8 mouse cellular contexts compared by ENCODE assay signal in genomic region chr10:41490518-41490873, GRCm38 (mm10). TPM values are rescaled to one million over a fixed set of nuclear protein-coding genes. Genes with fewer than 3 reads are reported as not detected.
DNase-seq lines count a peak whose midpoint lies in the region; ATAC-seq lines count a peak whose summit lies in the region.

No protein-coding gene starts in this region.

- H3K27me3 ChIP-seq in kidney, embryonic 14.5 days (ENCODE audit: control insufficient read depth, insufficient read depth, low read length), result no peaks in the 10 kb centered on the region
- peaks cover 5% of the 10 kb centered on the region for H3K27me3 ChIP-seq in hindbrain, embryonic 14.5 days (ENCODE audit: control insufficient read depth, insufficient read depth, low read length)
- no peaks in the 10 kb centered on the region for H3K27me3 ChIP-seq in midbrain, embryonic 14.5 days (ENCODE audit: control insufficient read depth, insufficient read depth, low read length)

- peaks cover 15% of the 10 kb centered on the region; the same call in 1 of the 2 replicates for H3K4me1 ChIP-seq in kidney, embryonic 14.5 days (ENCODE audit: control insufficient read depth, insufficient read depth, low read length)
- H3K4me1 ChIP-seq in brown adipose tissue, adult 24 weeks (ENCODE audit: control insufficient read depth, insufficient read depth, insufficient read length, low read length), result peaks cover 9% of the 10 kb centered on the region
- H3K4me1 ChIP-seq in hindbrain, embryonic 14.5 days (replicated peaks; ENCODE audit: control insufficient read depth, insufficient read depth, low read length), result 0 out of 2 replicates have a peak, but pooled peaks cover 15% of the 10 kb centered on the region
- peaks cover 17% of the 10 kb centered on the region for H3K4me1 ChIP-seq in midbrain, embryonic 14.5 days (ENCODE audit: control insufficient read depth, insufficient read depth, low read length)

- H3K9me3 ChIP-seq in kidney, embryonic 14.5 days (ENCODE audit: control insufficient read depth, low read length), result no peaks in the 10 kb centered on the region
- H3K9me3 ChIP-seq in hindbrain, embryonic 14.5 days (ENCODE audit: control insufficient read depth, low read length), result no peaks in the 10 kb centered on the region
- H3K9me3 ChIP-seq in midbrain, embryonic 14.5 days (ENCODE audit: control insufficient read depth, low read length), result no peaks in the 10 kb centered on the region

- H3K9ac ChIP-seq in kidney, embryonic 14.5 days (ENCODE audit: low read depth, low read length), result peak overlapping the region; percentile 73
- peak overlapping the region; percentile 69 for H3K9ac ChIP-seq in hindbrain, embryonic 14.5 days
- peak overlapping the region; percentile 69 for H3K9ac ChIP-seq in midbrain, embryonic 14.5 days (replicated peaks; ENCODE audit: low read length)

- ATAC-seq in kidney, embryonic 14.5 days (ENCODE audit: low FRiP score, low TSS enrichment), result no peak
- peak; percentile 58; the same call in 1 of the 2 replicates for ATAC-seq in hindbrain, embryonic 14.5 days (ENCODE audit: low FRiP score)
- ATAC-seq in midbrain, embryonic 14.5 days (ENCODE audit: low FRiP score, low TSS enrichment), result no peak; the same call in 1 of the 2 replicates

- H3K4me3 ChIP-seq in kidney, embryonic 14.5 days (ENCODE audit: low read length), result peak overlapping the region; percentile 71
- peak overlapping the region; percentile 70 for H3K4me3 ChIP-seq in brown adipose tissue, adult 24 weeks (ENCODE audit: insufficient read depth, low read depth, low read length)
- peak overlapping the region; percentile 51 for H3K4me3 ChIP-seq in hindbrain, embryonic 14.5 days (replicated peaks; ENCODE audit: low read length)
- peak overlapping the region; percentile 52 for H3K4me3 ChIP-seq in midbrain, embryonic 14.5 days (replicated peaks; ENCODE audit: low read depth, low read length)

- H3K36me3 ChIP-seq in kidney, embryonic 14.5 days (ENCODE audit: control insufficient read depth, insufficient read depth, low read length), result peaks cover 26% of the 10 kb centered on the region
- H3K36me3 ChIP-seq in hindbrain, embryonic 14.5 days (replicated peaks; ENCODE audit: control insufficient read depth, insufficient read depth), result peaks cover 24% of the 10 kb centered on the region
- H3K36me3 ChIP-seq in midbrain, embryonic 14.5 days (ENCODE audit: control insufficient read depth, insufficient read depth, low read length), result peaks cover 16% of the 10 kb centered on the region; the same call in 1 of the 2 replicates

- WGBS in kidney, embryonic 14.5 days, result under 1% methylated on average over 29 of the region's 29 CpGs
- WGBS in hindbrain, embryonic 14.5 days, result under 1% methylated on average over 29 of the region's 29 CpGs
- WGBS in midbrain, embryonic 14.5 days, result under 1% methylated on average over 29 of the region's 29 CpGs

- DNase-seq in kidney, postnatal 4 days, result no peak
- DNase-seq in hindbrain, embryonic 14.5 days (ENCODE audit: low spot score), result no peak
- no peak for DNase-seq in midbrain, embryonic 14.5 days
- DNase-seq in embryo, embryonic 9.5 days (ENCODE audit: extremely low spot score), result no peak
- DNase-seq in right cerebral cortex, postnatal 10 days (ENCODE audit: low spot score in 2 of 2), result no peak
- DNase-seq in kidney, postnatal 36 days, result no peak

- H3K4me2 ChIP-seq in kidney, embryonic 14.5 days (replicated peaks; ENCODE audit: low read depth, low read length), result peak overlapping the region; percentile 98
- peak overlapping the region; percentile 95 for H3K4me2 ChIP-seq in hindbrain, embryonic 14.5 days (replicated peaks)
- H3K4me2 ChIP-seq in midbrain, embryonic 14.5 days (ENCODE audit: low read length), result peak overlapping the region; percentile 93

- H3K27ac ChIP-seq in kidney, embryonic 14.5 days (ENCODE audit: low read depth, low read length), result no peak overlapping the region
- H3K27ac ChIP-seq in brown adipose tissue, adult 24 weeks (replicated peaks; ENCODE audit: low read depth, low read length), result no peak overlapping the region
- no peak overlapping the region for H3K27ac ChIP-seq in hindbrain, embryonic 14.5 days
- H3K27ac ChIP-seq in midbrain, embryonic 14.5 days (replicated peaks; ENCODE audit: low read depth, low read length), result no peak overlapping the region

RNA-seq across cellular contexts. Expression of gene Ppil6, which starts 0.3 kb away (rescaled TPM):
- polyA plus RNA-seq in kidney, embryonic 14.5 days (2014; fragmentation: Nextera tagmentation; extraction: Ambion mirVana), result 1.2 and 3.1 TPM in 2 replicates
- polyA plus RNA-seq in brown adipose tissue, adult 24 weeks (2012; ENCODE audit: insufficient read depth, insufficient read length, missing spikeins), result 0.99 TPM in 1 of 2 replicates, not detected in the other
- 2.3 and 6.1 TPM in 2 replicates for polyA plus RNA-seq in hindbrain, embryonic 14.5 days (2014; fragmentation: Nextera tagmentation; extraction: Ambion mirVana)
- polyA plus RNA-seq in midbrain, embryonic 14.5 days (2014; fragmentation: Nextera tagmentation; extraction: Ambion mirVana), result 1.3 and 1.7 TPM in 2 replicates

RNA-seq across cellular contexts. Expression of gene Smpd2, which starts 0.3 kb away (rescaled TPM):
- 53.8 and 59.2 TPM in 2 replicates for polyA plus RNA-seq in kidney, embryonic 14.5 days (2014; fragmentation: Nextera tagmentation; extraction: Ambion mirVana)
- 9.2 and 12.3 TPM in 2 replicates for polyA plus RNA-seq in brown adipose tissue, adult 24 weeks (2012; ENCODE audit: insufficient read depth, insufficient read length, missing spikeins)
- polyA plus RNA-seq in hindbrain, embryonic 14.5 days (2014; fragmentation: Nextera tagmentation; extraction: Ambion mirVana), result 36.3 and 37.9 TPM in 2 replicates
- 35.5 and 36.1 TPM in 2 replicates for polyA plus RNA-seq in midbrain, embryonic 14.5 days (2014; fragmentation: Nextera tagmentation; extraction: Ambion mirVana)

RNA-seq across cellular contexts. Expression of gene Mical1, which starts 14.4 kb away (rescaled TPM):
- polyA plus RNA-seq in kidney, embryonic 14.5 days (2014; fragmentation: Nextera tagmentation; extraction: Ambion mirVana), result 22.8 and 33.6 TPM in 2 replicates
- 2.8 and 4.8 TPM in 2 replicates for polyA plus RNA-seq in brown adipose tissue, adult 24 weeks (2012; ENCODE audit: insufficient read depth, insufficient read length, missing spikeins)
- 20.6 and 22.8 TPM in 2 replicates for polyA plus RNA-seq in hindbrain, embryonic 14.5 days (2014; fragmentation: Nextera tagmentation; extraction: Ambion mirVana)
- 17.0 and 20.5 TPM in 2 replicates for polyA plus RNA-seq in midbrain, embryonic 14.5 days (2014; fragmentation: Nextera tagmentation; extraction: Ambion mirVana)

RNA-seq across cellular contexts. Expression of gene Cd164, which starts 28.7 kb away (rescaled TPM):
- 134 and 221 TPM in 2 replicates for polyA plus RNA-seq in kidney, embryonic 14.5 days (2014; fragmentation: Nextera tagmentation; extraction: Ambion mirVana)
- polyA plus RNA-seq in brown adipose tissue, adult 24 weeks (2012; ENCODE audit: insufficient read depth, insufficient read length, missing spikeins), result 172 and 177 TPM in 2 replicates
- polyA plus RNA-seq in hindbrain, embryonic 14.5 days (2014; fragmentation: Nextera tagmentation; extraction: Ambion mirVana), result 68.4 and 75.7 TPM in 2 replicates
- 34.9 and 63.8 TPM in 2 replicates for polyA plus RNA-seq in midbrain, embryonic 14.5 days (2014; fragmentation: Nextera tagmentation; extraction: Ambion mirVana)

RNA-seq across cellular contexts. Expression of gene Zbtb24, which starts 40.3 kb away (rescaled TPM):
- polyA plus RNA-seq in kidney, embryonic 14.5 days (2014; fragmentation: Nextera tagmentation; extraction: Ambion mirVana), result 13.5 and 19.2 TPM in 2 replicates
- polyA plus RNA-seq in brown adipose tissue, adult 24 weeks (2012; ENCODE audit: insufficient read depth, insufficient read length, missing spikeins), result 4.7 and 6.0 TPM in 2 replicates
- polyA plus RNA-seq in hindbrain, embryonic 14.5 days (2014; fragmentation: Nextera tagmentation; extraction: Ambion mirVana), result 19.0 and 19.1 TPM in 2 replicates
- 18.5 and 20.5 TPM in 2 replicates for polyA plus RNA-seq in midbrain, embryonic 14.5 days (2014; fragmentation: Nextera tagmentation; extraction: Ambion mirVana)
